Mouse (Mus musculus): ENCODE data around the gene Lss.

The Lss gene

DNA sequence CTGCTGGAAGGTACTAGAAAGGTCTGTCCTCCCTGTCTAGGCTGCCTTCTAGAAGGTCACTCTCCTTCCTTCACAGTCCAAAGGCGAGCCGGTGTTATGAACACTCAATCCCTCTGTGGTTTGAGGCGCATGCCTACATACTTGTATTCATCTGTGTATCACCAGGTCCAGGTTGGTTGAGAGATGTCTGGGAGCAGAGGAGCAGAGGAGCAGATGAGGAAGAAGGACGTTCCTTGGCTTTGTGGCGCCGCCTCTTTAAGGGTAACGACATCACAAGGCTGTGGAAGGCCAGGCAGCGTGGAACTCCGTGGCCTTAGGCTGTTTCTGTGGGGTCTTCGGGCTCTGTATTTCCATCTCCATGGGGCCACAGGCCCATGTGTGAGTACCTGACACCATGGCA is 30.6 kb downstream of the Lss start, which contains the start of gene Spatc1l:
TSS of gene Spatc1l (plus strand) at position 301 of the 400 bp plus-strand sequence.
- no peak for DNase-seq (ENCODE audit: low read depth, low spot score)

DNA sequence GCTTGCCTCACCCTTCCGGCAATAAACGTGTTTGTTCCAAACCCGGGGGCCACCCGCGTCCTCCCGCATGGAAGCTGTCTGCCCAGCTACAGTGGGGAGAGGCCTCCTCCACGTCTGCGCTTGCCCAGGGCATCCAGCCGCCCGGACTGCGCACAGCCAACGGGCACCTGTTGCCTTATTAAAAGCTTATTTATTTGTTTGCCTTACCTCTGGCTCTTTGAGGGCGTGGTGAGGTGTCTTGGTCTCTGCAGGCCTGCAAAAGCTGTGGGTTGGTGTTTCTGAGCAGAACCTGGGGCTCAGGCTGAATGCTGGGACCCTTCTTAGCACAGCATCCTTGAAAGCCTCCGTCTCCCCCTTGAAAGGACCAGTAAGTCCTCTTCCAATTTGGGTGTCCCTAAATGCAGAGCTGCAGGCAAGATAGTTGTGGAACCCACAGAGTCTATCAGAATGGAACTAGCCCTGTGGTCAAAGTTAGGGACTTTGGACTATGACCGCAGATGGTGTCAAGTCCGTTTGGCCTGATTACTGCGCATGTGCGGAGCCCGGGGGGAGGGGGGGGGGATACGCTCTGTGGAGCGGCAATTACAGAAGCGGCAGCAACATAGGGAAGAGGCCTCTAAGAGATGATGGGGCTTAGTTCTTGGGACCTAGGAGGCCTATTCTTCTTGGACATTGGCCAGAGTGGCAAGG is 38.8 kb downstream of the Lss start:
- no peak for DNase-seq (ENCODE audit: low read depth, low spot score)

DNA sequence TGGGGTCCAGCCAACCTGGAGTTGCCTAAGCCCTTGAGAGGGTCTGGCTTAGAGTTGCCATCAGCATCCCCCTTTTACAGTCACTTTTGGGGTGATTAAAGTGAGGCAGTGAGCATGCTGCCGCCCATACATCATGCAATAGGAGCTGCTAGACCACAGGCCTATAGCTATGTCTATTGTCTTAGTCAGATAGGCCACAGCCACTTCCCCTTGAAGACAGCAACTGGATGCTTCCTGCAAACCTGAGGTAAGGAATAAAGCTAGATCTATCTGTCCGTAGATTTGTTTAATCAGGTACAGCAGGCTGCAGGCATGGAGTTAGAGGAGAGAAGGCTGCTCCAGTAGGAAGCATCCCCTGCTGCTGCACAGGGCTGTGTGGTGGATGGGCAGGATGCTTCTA is 39.7 kb downstream of the Lss start:
- no peak for DNase-seq (ENCODE audit: low read depth, low spot score)

DNA sequence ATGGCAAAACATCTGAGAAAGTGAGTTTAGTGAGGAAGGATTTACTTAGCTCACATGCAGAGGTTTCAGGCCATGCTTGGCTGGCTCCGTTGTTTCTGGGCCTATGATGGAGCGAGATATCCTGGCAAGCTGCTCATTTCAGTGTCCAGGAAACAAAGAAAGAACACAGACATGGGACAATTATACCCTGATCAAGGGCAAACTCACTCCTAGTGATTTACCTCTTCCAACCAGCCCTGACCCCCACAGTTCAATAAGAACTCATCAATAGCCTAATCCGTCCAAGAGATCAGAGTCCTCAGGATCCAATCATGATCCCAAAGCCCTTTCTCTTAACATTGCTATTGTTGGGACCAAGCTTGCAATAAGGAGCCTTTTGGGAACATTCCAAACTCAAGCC is 40.8 kb downstream of the Lss start:
- no peak for DNase-seq (ENCODE audit: low read depth, low spot score)

DNA sequence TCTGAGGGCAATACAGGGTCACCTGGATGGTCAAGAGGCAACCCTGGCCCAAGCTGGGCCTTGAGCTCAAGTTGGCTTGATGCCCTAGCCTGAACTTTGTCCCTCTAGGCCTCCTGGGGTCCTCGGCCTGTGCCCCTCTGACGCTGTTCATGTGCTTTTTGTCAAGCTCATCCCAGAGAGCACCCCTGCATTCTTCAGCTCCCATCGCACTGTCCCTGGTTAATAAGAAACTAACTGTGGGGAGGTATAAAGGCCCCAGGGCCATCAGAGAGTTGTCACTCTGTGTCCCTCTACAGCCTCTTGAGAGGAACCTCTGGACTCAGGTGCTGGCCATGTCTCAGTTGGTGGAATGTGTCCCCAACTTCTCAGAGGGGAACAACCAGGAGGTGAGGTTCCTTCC is 44.0 kb downstream of the Lss start, which contains the start of gene Ftcd:
TSS of gene Ftcd (plus strand) at position 275 of the 400 bp plus-strand sequence.
- DNase-seq (ENCODE audit: low read depth, low spot score) = no peak

DNA sequence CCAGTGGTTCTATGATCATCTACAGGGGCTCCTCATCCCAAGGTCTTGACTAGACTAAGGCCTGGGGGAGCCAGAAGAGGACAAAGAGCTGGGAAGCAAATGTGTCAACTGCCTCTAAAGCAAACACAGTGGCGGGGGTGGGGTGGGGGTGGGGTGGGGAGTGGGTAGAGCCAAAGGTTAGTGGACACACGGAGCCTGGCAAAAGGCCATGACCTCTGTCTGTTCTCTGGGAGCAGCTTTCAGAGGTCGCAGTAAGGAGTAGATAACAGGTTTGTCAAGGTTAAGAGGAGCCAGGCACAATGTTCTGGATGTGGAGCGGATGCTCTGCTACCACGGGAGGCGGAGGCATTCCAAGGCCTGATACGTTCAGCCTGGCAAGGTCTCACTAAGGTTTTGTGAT is 45.5 kb downstream of the Lss start:
- no peak for DNase-seq (ENCODE audit: low read depth, low spot score)

DNA sequence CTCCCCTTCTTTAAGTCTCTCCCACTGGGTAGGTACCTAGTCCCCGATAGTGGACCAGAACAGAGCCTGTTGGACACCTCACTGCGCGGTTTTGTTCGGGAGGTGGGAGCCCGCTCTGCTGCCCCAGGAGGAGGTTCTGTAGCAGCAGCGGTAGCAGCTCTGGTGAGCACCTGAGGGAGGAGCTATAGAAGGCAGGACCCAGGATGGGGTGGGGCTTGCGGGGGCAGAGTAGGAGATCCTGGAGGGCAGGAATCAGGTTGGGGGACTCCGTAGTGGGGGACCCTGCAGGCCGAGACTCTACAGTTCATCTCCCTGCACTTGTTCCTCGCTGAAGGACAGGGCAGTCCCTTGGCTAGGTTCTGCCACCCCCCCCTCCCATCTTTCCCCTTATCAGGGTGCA is 52.8 kb downstream of the Lss start:
- no peak for DNase-seq (ENCODE audit: low read depth, low spot score)

DNA sequence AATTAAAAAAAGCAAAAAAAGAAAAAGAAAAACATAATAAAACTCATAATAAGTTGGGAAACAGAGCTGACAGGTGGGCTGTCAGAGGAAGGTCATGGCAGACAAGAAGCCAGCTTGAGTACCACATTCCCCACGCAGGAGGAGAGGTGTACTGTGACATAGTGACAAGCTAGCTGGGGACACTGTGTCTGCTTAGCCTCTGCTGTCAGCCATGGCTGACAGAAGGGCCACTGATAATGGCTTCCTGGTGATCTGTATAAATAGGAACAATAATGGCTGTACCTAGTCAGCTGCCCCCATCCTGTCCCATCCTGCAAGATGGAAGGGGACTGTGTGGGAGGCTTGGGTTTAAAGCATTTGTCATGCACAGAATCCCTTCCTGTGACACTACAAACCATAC is 54.8 kb downstream of the Lss start:
- DNase-seq (ENCODE audit: low read depth, low spot score) = no peak

DNA sequence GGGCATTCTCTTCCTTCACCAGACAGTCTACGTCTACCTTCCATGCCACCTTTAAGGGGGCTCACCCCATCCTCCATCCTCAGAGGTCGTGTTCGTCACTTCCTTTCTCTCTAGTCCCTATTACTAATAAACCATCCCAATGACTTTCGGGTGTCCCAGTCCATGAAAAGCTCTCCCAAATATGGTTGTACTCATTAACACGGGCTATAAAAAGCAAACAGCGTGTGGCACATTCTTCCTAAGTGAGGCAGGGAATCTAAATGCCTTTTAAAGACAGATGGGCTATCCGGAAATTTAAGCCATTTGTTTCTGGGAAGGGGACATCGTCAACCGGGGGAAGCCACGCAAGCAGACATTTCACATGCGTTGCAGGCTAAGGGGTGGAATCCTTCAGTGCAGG is 58.8 kb downstream of the Lss start:
- no peak for DNase-seq (ENCODE audit: low read depth, low spot score)

DNA sequence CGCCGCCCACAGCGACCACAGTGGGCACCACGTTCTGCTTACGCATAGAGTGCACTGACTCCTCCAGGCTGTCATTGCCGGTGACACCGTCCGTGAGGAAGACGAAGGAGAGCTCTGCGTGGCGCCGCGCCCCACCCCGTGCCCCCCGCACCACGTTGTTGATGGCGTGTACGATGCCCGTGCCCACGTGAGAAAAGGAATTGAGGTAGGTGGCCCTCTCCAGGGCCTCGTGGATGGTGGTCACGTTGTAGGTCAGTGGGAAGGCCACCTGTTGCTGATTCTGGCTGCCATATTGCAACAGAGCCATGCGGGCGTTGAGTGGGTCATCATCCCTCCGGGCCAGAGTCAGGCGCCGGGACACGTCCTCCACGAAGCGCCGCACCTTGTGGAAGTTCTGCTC is 65.0 kb downstream of the Lss start:
- no peak for DNase-seq (ENCODE audit: low read depth, low spot score)

DNA sequence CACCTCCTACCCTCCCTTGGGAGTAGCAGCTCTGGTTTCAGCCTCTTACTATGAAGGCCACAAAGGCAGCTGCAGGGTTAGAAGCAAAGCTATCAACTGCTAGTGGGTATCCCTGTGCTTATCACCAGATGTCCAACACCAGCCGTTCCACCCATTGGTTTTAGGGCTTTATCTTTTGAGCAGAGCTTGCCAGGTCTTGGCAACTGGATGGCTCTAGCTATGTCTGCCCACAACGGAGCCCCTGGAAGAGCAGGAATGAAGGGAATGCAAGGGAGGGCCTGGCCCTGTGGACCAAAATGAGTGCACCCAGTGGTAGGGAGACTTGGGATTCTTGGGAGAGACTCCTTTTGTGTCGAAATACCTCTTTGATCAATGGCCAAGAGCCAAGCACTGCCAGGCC is 71.3 kb downstream of the Lss start:
- DNase-seq (ENCODE audit: low read depth, low spot score) = no peak
